Mouse (Mus musculus): Measurements from ENCODE around the gene Dbn1.

DNA sequence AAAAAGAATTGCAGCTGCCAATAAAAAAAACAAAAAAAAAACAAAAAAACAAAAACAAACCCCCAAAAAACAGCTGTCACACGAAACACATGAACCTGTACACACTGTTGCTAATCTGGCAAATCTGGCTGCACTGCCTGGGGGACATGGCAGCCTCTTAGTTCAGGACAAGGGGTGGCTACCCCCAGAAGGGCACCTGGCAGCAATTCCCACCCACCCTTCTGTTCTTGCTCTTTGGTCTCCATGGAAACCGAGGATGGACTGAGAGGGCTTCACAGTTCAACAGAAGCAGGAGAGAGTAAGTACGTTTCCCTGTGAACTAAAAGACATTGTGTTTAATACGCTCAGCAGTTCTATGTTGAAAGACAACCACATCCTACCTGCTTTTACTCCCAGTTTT is 7.8 kb upstream of the Dbn1 start:
- TF ChIP-seq POLR2A (IDR thresholded peaks at IDR 0.05; ENCODE audit: borderline replicate concordance, extremely low read depth, low read depth, low read length): no peak
- TF ChIP-seq CTCF (IDR thresholded peaks at IDR 0.05; ENCODE audit: insufficient read depth, low read length): no peak

Data from lung, adult 2 months (tissue).